Mouse (Mus musculus) heart, embryonic 12.5 days (tissue): ENCODE measurements at regions not wholly inside any gene's neighbourhood (a gene's known extent, or its start where the extent isn't known, plus 50 kb on each side); places are given as distances from the start of the nearest gene placed in this dataset.
A peak's percentile ranks its signal among the peaks of the same experiment; 100 is the strongest.

Source experiments
- ATAC-seq: fragments of 200-750 bp; cut with Nextera tagmentation; 2 replicates; pipeline ENCODE4 v1.8.0; 2017; ENCODE audit warnings: moderate TSS enrichment, moderate library complexity; ENCODE audit not compliant: insufficient number of reproducible peaks, low FRiP score
- H3K27ac ChIP-seq: fragments of 300-500 bp; sonication (generic); 2 replicates; pipeline ENCODE4 v1.5.1; 2016; ENCODE audit warnings: mild to moderate bottlenecking, moderate library complexity; ENCODE audit not compliant: poor library complexity, severe bottlenecking
- H3K27me3 ChIP-seq: fragments of 300-500 bp; sonication (generic); replicated peaks from 2 replicates; pipeline ENCODE4 v1.6.1; 2016; ENCODE audit warnings: mild to moderate bottlenecking, moderate library complexity
- H3K36me3 ChIP-seq: fragments of 300-500 bp; sonication (generic); 2 replicates; pipeline ENCODE4 v1.6.1; 2016; ENCODE audit warnings: mild to moderate bottlenecking, moderate library complexity
- H3K4me1 ChIP-seq: fragments of 300-500 bp; sonication (generic); replicated peaks from 2 replicates; pipeline ENCODE4 v1.6.1; 2016; ENCODE audit warnings: mild to moderate bottlenecking
- H3K4me2 ChIP-seq: fragments of 300-500 bp; sonication (generic); 2 replicates; pipeline ENCODE4 v1.6.1; 2016; ENCODE audit warnings: mild to moderate bottlenecking, moderate library complexity
- H3K4me3 ChIP-seq: fragments of 300-500 bp; sonication (generic); 2 replicates; pipeline ENCODE4 v1.5.1; 2016; ENCODE audit warnings: mild to moderate bottlenecking
- H3K9ac ChIP-seq: fragments of 300-500 bp; sonication (generic); 2 replicates; pipeline ENCODE4 v1.6.1; 2016; ENCODE audit warnings: mild to moderate bottlenecking, moderate library complexity
- H3K9me3 ChIP-seq: fragments of 300-500 bp; sonication (generic); replicated peaks from 2 replicates; pipeline ENCODE4 v1.6.1; 2016; ENCODE audit warnings: mild to moderate bottlenecking, moderate library complexity
- WGBS: fragments of 180-500 bp; shearing (Covaris S2); methylation state at CpG from one replicate; pipeline ENCODE4 v1.1.7; 2016; 5-methylcytosine and 5-hydroxymethylcytosine counted together

- Histone ChIP-seq H3K4me3 (no peak overlapping the region), H3K36me3 (no peaks in the 10 kb centered on the region), H3K4me2 (no peak overlapping the region), H3K27me3 (no peaks in the 10 kb centered on the region), H3K27ac (no peak overlapping the region), H3K9me3 (no peaks in the 10 kb centered on the region), H3K9ac (no peak overlapping the region), H3K4me1 (peaks cover 10% of the 10 kb centered on the region; the same call in 1 of the 2 replicates)
- WGBS, result 58% methylated on average over 2 of the region's 2 CpGs
- no peak for ATAC-seq
These were observed 317.7 kb downstream of the Gsdmc2 start for GRCm38 (mm10) chr15:63527318-63527717.

GRCm38 (mm10) chr15:63526820-63527219, 318.2 kb downstream of the Gsdmc2 start:
- no peaks in the 10 kb centered on the region for H3K9me3 ChIP-seq
- H3K27ac ChIP-seq, result no peak overlapping the region
- H3K4me2 ChIP-seq, result no peak overlapping the region
- H3K4me1 ChIP-seq, result peaks cover 8% of the 10 kb centered on the region; the same call in 1 of the 2 replicates
- H3K36me3 ChIP-seq, result no peaks in the 10 kb centered on the region
- ATAC-seq, result no peak
- 48% methylated on average over 2 of the region's 2 CpGs for WGBS
- no peak overlapping the region for H3K4me3 ChIP-seq
- H3K9ac ChIP-seq, result no peak overlapping the region
- no peaks in the 10 kb centered on the region for H3K27me3 ChIP-seq

GRCm38 (mm10) chr15:63517301-63517700, 327.7 kb downstream of the Gsdmc2 start:
- Histone ChIP-seq H3K4me2 (no peak overlapping the region), H3K27ac (no peak overlapping the region)
- 62% methylated on average over 3 of the region's 3 CpGs for WGBS

GRCm38 (mm10) chr15:63500453-63500852, 344.5 kb downstream of the Gsdmc2 start:
- no peak for ATAC-seq
- H3K36me3 ChIP-seq, result no peaks in the 10 kb centered on the region
- no peaks in the 10 kb centered on the region for H3K27me3 ChIP-seq
- no peak overlapping the region for H3K4me2 ChIP-seq
- WGBS, result 52% methylated on average over 1 of the region's 1 CpGs
- no peak overlapping the region for H3K9ac ChIP-seq
- no peaks in the 10 kb centered on the region for H3K4me1 ChIP-seq
- no peak overlapping the region for H3K4me3 ChIP-seq
- H3K9me3 ChIP-seq, result no peaks in the 10 kb centered on the region
- no peak overlapping the region for H3K27ac ChIP-seq

More at GRCm38 (mm10) chr15:63517301-63517700, 327.7 kb downstream of the Gsdmc2 start:
- Histone ChIP-seq H3K36me3 (no peaks in the 10 kb centered on the region), H3K27me3 (no peaks in the 10 kb centered on the region), H3K9ac (no peak overlapping the region), H3K4me3 (no peak overlapping the region), H3K9me3 (no peaks in the 10 kb centered on the region), H3K4me1 (no peaks in the 10 kb centered on the region)
- ATAC-seq, result no peak

- Histone ChIP-seq H3K27ac (no peak overlapping the region), H3K9ac (no peak overlapping the region), H3K36me3 (no peaks in the 10 kb centered on the region), H3K4me2 (no peak overlapping the region), H3K9me3 (no peaks in the 10 kb centered on the region), H3K4me3 (no peak overlapping the region), H3K4me1 (no peaks in the 10 kb centered on the region), H3K27me3 (no peaks in the 10 kb centered on the region)
- WGBS, result 77% methylated on average over 3 of the region's 3 CpGs
- ATAC-seq, result no peak
These were observed 346.5 kb downstream of the Gsdmc2 start for GRCm38 (mm10) chr15:63498483-63498882.

- no peak for ATAC-seq
- Histone ChIP-seq H3K27me3 (no peaks in the 10 kb centered on the region), H3K9ac (no peak overlapping the region), H3K4me3 (no peak overlapping the region), H3K27ac (no peak overlapping the region), H3K4me1 (no peaks in the 10 kb centered on the region), H3K9me3 (no peaks in the 10 kb centered on the region; the same call in 1 of the 2 replicates), H3K4me2 (no peak overlapping the region), H3K36me3 (no peaks in the 10 kb centered on the region)
- WGBS, result 77% methylated on average over 3 of the region's 3 CpGs
These were observed 347.8 kb downstream of the Gsdmc2 start for GRCm38 (mm10) chr15:63497207-63497606.

GRCm38 (mm10) chr15:63484910-63485309, 360.1 kb downstream of the Gsdmc2 start:
- WGBS, result 65% methylated on average over 5 of the region's 5 CpGs
- Histone ChIP-seq H3K4me2 (no peak overlapping the region), H3K9ac (no peak overlapping the region), H3K36me3 (no peaks in the 10 kb centered on the region), H3K27me3 (no peaks in the 10 kb centered on the region), H3K9me3 (no peaks in the 10 kb centered on the region), H3K4me1 (peaks cover 4% of the 10 kb centered on the region), H3K4me3 (no peak overlapping the region), H3K27ac (peak overlapping the region; percentile 82)
- no peak for ATAC-seq

GRCm38 (mm10) chr15:63484217-63484887, 360.6 kb downstream of the Gsdmc2 start:
- Histone ChIP-seq H3K9me3 (no peaks in the 10 kb centered on the region), H3K9ac (no peak overlapping the region), H3K36me3 (no peaks in the 10 kb centered on the region), H3K4me3 (no peak overlapping the region), H3K27ac (peak overlapping the region; percentile 82), H3K4me1 (peaks cover 4% of the 10 kb centered on the region), H3K27me3 (no peaks in the 10 kb centered on the region), H3K4me2 (peak overlapping the region; percentile 31; the same call in 1 of the 2 replicates)
- 10% methylated on average over 4 of the region's 4 CpGs for WGBS
- no peak for ATAC-seq

- Histone ChIP-seq H3K4me3 (no peak overlapping the region), H3K27me3 (no peaks in the 10 kb centered on the region), H3K4me2 (no peak overlapping the region), H3K9me3 (no peaks in the 10 kb centered on the region), H3K9ac (no peak overlapping the region), H3K4me1 (no peaks in the 10 kb centered on the region), H3K36me3 (no peaks in the 10 kb centered on the region), H3K27ac (no peak overlapping the region)
- no peak for ATAC-seq
- 58% methylated on average over 1 of the region's 1 CpGs for WGBS
These were observed 365.6 kb downstream of the Gsdmc2 start for GRCm38 (mm10) chr15:63479270-63479805.

GRCm38 (mm10) chr15:63466916-63467315, 378.1 kb downstream of the Gsdmc2 start:
- Histone ChIP-seq H3K4me3 (no peak overlapping the region), H3K27me3 (no peaks in the 10 kb centered on the region), H3K36me3 (no peaks in the 10 kb centered on the region), H3K27ac (no peak overlapping the region), H3K9ac (no peak overlapping the region), H3K4me1 (no peaks in the 10 kb centered on the region), H3K4me2 (no peak overlapping the region), H3K9me3 (no peaks in the 10 kb centered on the region)
- WGBS, result 77% methylated on average over 1 of the region's 1 CpGs
- ATAC-seq, result no peak

- H3K36me3 ChIP-seq, result no peaks in the 10 kb centered on the region
- no peak overlapping the region for H3K4me3 ChIP-seq
- 76% methylated on average over 3 of the region's 3 CpGs for WGBS
- H3K9ac ChIP-seq, result no peak overlapping the region
- H3K4me2 ChIP-seq, result no peak overlapping the region
- H3K27ac ChIP-seq, result no peak overlapping the region
- no peaks in the 10 kb centered on the region for H3K27me3 ChIP-seq
- no peaks in the 10 kb centered on the region for H3K9me3 ChIP-seq
- no peaks in the 10 kb centered on the region for H3K4me1 ChIP-seq
- no peak for ATAC-seq
These were observed 392.4 kb downstream of the Gsdmc2 start for GRCm38 (mm10) chr15:63452529-63452928.

GRCm38 (mm10) chr15:63446288-63446687, 398.7 kb downstream of the Gsdmc2 start:
- no peak overlapping the region for H3K27ac ChIP-seq
- H3K27me3 ChIP-seq, result no peaks in the 10 kb centered on the region
- no peak overlapping the region for H3K4me2 ChIP-seq
- H3K9me3 ChIP-seq, result no peaks in the 10 kb centered on the region
- no peaks in the 10 kb centered on the region for H3K36me3 ChIP-seq
- no peak overlapping the region for H3K4me3 ChIP-seq
- no peak overlapping the region for H3K9ac ChIP-seq
- H3K4me1 ChIP-seq, result no peaks in the 10 kb centered on the region
- 69% methylated on average over 4 of the region's 4 CpGs for WGBS
- no peak for ATAC-seq
